Mouse (Mus musculus) hindbrain, embryonic 10.5 days (tissue): ENCODE measurements at regions not wholly inside any gene's neighbourhood (a gene's known extent, or its start where the extent isn't known, plus 50 kb on each side); places are given as distances from the start of the nearest gene placed in this dataset.

ENCODE experiments used
- DNase-seq: peaks from one replicate; pipeline ENCODE4 v3.0.0-alpha.2; 2017; ENCODE audit warnings: low spot score
- H3K27ac ChIP-seq: fragments of 300-500 bp; sonication (generic); 2 replicates; pipeline ENCODE4 v1.5.1; 2016; ENCODE audit warnings: mild to moderate bottlenecking, moderate library complexity
- H3K27me3 ChIP-seq: fragments of 300-500 bp; sonication (generic); 2 replicates; pipeline ENCODE4 v1.6.1; 2016; ENCODE audit warnings: mild to moderate bottlenecking; ENCODE audit not compliant: poor library complexity, insufficient read depth, severe bottlenecking
- H3K36me3 ChIP-seq: fragments of 300-500 bp; sonication (generic); 2 replicates; pipeline ENCODE4 v1.6.1; 2016; ENCODE audit warnings: mild to moderate bottlenecking, moderate library complexity
- H3K4me1 ChIP-seq: fragments of 300-500 bp; sonication (generic); replicated peaks from 2 replicates; pipeline ENCODE4 v1.6.1; 2016; ENCODE audit warnings: mild to moderate bottlenecking
- H3K4me3 ChIP-seq: fragments of 300-500 bp; sonication (generic); 2 replicates; pipeline ENCODE4 v1.5.1; 2016; ENCODE audit warnings: mild to moderate bottlenecking, moderate library complexity
- H3K9me3 ChIP-seq: fragments of 300-500 bp; sonication (generic); 2 replicates; pipeline ENCODE4 v1.6.1; 2016; ENCODE audit warnings: mild to moderate bottlenecking, moderate library complexity
- WGBS: fragments of 180-500 bp; shearing (Covaris S2); methylation state at CpG from one replicate; pipeline ENCODE4 v1.1.7; 2016; 5-methylcytosine and 5-hydroxymethylcytosine counted together

DNA sequence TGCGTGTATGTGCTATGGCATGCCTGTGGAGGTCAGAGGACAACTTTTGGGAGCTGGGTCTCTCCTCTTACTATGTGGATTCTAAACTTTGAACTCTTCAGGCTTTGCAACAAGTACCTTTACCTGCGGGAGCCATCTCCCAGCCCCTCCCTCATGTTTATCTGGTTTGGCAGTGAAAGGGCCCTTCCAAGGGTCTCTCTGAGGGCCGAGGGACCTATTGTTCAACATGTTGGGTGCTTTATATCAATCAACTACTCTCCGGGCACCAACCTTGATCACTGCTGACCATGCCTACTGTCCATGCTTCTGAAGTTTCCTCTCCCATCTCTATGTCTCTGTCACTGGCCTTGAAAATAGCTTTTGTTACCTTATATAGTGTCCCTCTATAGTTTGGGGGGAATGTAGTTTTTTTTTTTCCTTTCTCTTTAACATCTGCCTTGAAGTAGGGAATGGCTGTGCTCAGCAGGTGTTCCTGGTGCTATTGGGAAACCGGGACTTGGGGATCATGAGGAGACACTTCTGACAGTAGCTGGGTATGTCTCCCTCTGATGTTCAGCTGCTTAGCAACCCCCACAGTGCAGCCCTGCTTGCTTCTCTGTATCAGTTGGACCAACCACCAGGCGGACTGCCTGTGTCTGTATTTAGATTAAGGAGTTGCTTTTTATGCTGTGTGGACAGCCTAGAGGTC lies 120.2 kb upstream of the Fstl4 start:
- Histone ChIP-seq H3K9me3 (no peaks in the 10 kb centered on the region), H3K4me1 (peaks cover 72% of the 10 kb centered on the region), H3K27ac (peak overlapping the region; percentile 4; the same call in 1 of the 2 replicates), H3K4me3 (no peak overlapping the region), H3K36me3 (no peaks in the 10 kb centered on the region), H3K27me3 (peaks cover 39% of the 10 kb centered on the region)
- peak; percentile 20 for DNase-seq
- whole genome bisulfite sequencing, result 17% methylated on average over 6 of the region's 6 CpGs

DNA sequence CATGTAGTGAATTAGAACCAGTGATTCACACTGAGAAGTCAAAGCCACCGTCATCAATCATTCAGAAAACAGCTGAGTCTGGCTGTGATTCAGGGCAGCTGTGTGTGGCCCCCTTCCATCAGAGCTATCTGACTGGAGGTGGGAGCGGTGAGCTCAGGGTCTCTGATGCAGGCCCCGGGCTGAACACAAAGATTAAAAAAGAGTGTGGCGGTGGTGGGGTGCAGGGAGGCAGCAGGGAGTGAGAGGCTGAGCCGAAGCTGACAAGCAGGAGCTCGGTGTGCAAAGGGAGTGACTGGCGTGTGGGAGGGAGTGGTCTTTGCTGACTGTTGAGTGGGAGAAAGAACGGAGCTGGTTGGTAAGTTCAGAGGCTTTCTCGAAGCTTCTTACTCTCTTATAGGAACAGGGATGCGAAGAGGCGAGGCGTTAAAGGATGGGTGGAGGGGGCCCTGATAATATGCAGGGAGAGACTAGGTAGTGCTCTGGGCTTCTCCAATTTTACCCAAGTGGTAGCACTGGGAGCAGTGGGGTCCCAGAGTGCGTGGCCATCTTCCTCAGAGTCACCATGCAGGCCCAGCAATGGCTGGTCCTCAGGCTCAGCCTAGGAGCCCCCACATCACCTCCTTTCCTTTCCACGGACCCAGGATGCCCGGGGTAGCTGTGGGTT lies 116.1 kb upstream of the Fstl4 start:
- WGBS, result 41% methylated on average over 15 of the region's 15 CpGs
- H3K36me3 ChIP-seq, result no peaks in the 10 kb centered on the region
- peak overlapping the region; percentile 68 for H3K27ac ChIP-seq
- H3K9me3 ChIP-seq, result no peaks in the 10 kb centered on the region
- no peak overlapping the region for H3K4me3 ChIP-seq
- DNase-seq, result peak; percentile 53
- peaks cover 7% of the 10 kb centered on the region for H3K27me3 ChIP-seq
- peaks cover 42% of the 10 kb centered on the region for H3K4me1 ChIP-seq

- Histone ChIP-seq H3K4me3 (no peak overlapping the region), H3K9me3 (no peaks in the 10 kb centered on the region), H3K27me3 (peaks cover 4% of the 10 kb centered on the region; the same call in 1 of the 2 replicates), H3K27ac (peak overlapping the region; percentile 68), H3K4me1 (peaks cover 36% of the 10 kb centered on the region), H3K36me3 (no peaks in the 10 kb centered on the region)
- 80% methylated on average over 8 of the region's 8 CpGs for WGBS
- no peak for DNase-seq
Measured at GRCm38 (mm10) chr11:52648849-52649400, 115.5 kb upstream of the Fstl4 start.

- WGBS, result 88% methylated on average over 7 of the region's 7 CpGs
- Histone ChIP-seq H3K36me3 (no peaks in the 10 kb centered on the region), H3K4me3 (no peak overlapping the region), H3K9me3 (no peaks in the 10 kb centered on the region), H3K27ac (no peak overlapping the region), H3K4me1 (no peaks in the 10 kb centered on the region), H3K27me3 (no peaks in the 10 kb centered on the region)
- no peak for DNase-seq
Measured at GRCm38 (mm10) chr11:52654640-52655039, 109.8 kb upstream of the Fstl4 start.

GRCm38 (mm10) chr11:52655720-52656474 lies 108.5 kb upstream of the Fstl4 start:
- no peaks in the 10 kb centered on the region for H3K9me3 ChIP-seq
- no peaks in the 10 kb centered on the region for H3K36me3 ChIP-seq
- H3K27ac ChIP-seq, result no peak overlapping the region
- no peaks in the 10 kb centered on the region for H3K4me1 ChIP-seq
- no peak for DNase-seq
- H3K27me3 ChIP-seq, result no peaks in the 10 kb centered on the region
- H3K4me3 ChIP-seq, result no peak overlapping the region
- 74% methylated on average over 2 of the region's 2 CpGs for WGBS

- H3K36me3 ChIP-seq, result no peaks in the 10 kb centered on the region
- WGBS, result 82% methylated on average over 12 of the region's 12 CpGs
- DNase-seq, result no peak
- H3K4me3 ChIP-seq, result no peak overlapping the region
- no peak overlapping the region for H3K27ac ChIP-seq
- H3K27me3 ChIP-seq, result no peaks in the 10 kb centered on the region
- H3K4me1 ChIP-seq, result no peaks in the 10 kb centered on the region
- no peaks in the 10 kb centered on the region for H3K9me3 ChIP-seq
Measured at GRCm38 (mm10) chr11:52661234-52661633, 103.2 kb upstream of the Fstl4 start.

DNA sequence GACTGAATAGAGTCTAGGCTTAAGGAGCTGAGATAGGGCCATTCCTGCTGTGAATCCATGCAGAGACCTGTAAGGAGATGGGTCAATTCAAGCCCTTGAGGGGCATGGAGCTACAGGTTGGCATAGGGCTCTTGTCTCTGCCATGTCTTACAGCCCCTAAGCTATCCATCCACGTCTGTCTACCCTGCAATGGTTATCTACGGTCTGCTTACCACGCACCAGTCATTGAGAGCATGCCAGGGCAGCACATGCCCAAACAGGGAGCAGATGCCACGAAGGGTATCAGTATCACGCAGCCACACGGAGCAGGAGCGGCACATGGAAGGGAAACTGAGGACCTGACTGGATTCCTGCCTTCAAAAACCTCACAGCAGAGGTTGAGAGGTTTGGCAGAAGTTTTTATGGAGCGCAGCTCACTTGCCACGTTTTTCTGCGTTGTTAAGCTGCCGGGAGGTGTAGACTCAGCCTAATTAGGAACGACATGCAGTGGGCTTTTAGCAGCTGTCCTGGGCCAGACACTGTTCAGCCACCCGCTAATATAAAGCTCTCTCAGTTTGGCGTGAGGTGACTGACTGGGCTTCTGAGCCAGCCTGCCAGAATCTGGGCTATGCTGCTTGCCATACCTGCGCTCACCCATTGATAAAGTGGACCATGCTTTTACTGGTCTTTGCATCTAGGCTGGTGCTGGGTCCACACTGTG lies 102.4 kb upstream of the Fstl4 start:
- no peak overlapping the region for H3K27ac ChIP-seq
- no peaks in the 10 kb centered on the region for H3K27me3 ChIP-seq
- no peaks in the 10 kb centered on the region for H3K36me3 ChIP-seq
- 87% methylated on average over 15 of the region's 15 CpGs for WGBS
- H3K4me3 ChIP-seq, result no peak overlapping the region
- no peaks in the 10 kb centered on the region for H3K4me1 ChIP-seq
- H3K9me3 ChIP-seq, result no peaks in the 10 kb centered on the region
- DNase-seq, result no peak

DNA sequence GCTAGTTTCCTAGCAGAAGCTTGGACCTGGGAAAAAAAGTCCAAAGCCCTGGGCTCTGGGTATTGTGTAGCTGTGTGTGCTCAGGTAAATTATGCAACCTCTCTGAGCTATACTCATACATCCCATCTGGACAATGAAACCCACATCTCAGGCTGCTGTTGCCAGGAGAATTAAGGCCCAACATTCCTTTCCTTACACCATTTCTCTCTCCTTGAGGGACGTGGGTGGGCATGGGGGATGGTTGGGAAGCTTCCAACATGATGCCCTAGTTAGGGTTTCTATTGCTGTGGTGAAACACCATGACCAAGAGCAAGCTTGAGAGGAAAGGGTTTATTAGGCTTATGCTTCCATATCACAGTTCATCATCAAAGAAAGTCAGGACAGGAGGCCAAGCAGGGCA lies 99.1 kb upstream of the Fstl4 start:
- DNase-seq, result no peak
- Histone ChIP-seq H3K27ac (no peak overlapping the region), H3K27me3 (no peaks in the 10 kb centered on the region), H3K4me1 (no peaks in the 10 kb centered on the region), H3K4me3 (no peak overlapping the region), H3K9me3 (peaks cover 6% of the 10 kb centered on the region; the same call in 1 of the 2 replicates), H3K36me3 (no peaks in the 10 kb centered on the region)
- 66% methylated on average over 1 of the region's 1 CpGs for WGBS

GRCm38 (mm10) chr11:52675022-52675421 lies 89.4 kb upstream of the Fstl4 start:
- Histone ChIP-seq H3K9me3 (no peaks in the 10 kb centered on the region), H3K4me1 (no peaks in the 10 kb centered on the region), H3K36me3 (no peaks in the 10 kb centered on the region), H3K27me3 (no peaks in the 10 kb centered on the region), H3K4me3 (no peak overlapping the region), H3K27ac (no peak overlapping the region)
- WGBS, result 87% methylated on average over 6 of the region's 6 CpGs
- no peak for DNase-seq

DNA sequence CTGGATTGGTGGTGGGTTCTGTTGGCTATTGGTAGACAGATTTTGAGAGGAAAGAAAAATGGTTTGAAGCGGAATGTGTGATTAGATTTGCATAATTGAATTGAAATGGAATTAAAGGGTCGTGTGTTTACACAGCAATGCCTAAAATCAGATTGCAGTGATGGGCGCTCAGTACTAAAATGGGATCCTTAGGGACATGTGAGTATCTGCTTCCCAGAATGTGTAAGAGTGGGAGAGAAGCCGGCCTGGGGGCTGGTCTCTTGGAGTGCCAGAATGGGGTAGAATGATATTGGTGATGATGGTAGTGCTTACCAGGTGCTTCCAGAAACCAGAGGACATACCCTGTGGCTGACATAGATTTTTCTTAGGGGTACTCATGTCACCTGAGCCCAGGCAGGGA lies 86.2 kb upstream of the Fstl4 start:
- WGBS, result 86% methylated on average over 4 of the region's 4 CpGs
- Histone ChIP-seq H3K27me3 (no peaks in the 10 kb centered on the region), H3K36me3 (no peaks in the 10 kb centered on the region), H3K9me3 (peaks cover 4% of the 10 kb centered on the region; the same call in 1 of the 2 replicates), H3K4me3 (no peak overlapping the region), H3K27ac (no peak overlapping the region), H3K4me1 (no peaks in the 10 kb centered on the region)
- DNase-seq, result no peak

DNA sequence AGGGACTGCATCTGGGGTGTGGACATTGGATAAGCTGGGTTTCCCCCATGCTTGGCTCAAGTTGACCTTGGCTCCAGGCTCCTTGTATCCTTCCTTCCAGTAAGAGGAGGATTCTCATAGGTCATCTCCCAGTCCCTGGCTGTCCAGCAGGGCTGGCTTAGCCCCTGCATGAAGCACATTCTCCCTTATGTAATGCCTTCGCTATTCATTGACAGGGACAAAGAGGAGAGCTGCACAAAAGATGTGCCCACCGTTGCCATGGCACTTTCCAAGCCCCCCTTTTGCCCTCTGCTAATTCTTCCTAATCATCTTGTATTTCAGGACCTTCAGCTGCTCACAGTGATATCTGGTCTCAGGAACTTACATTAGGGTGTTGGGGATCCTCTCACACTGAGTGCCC lies 79.0 kb upstream of the Fstl4 start:
- Histone ChIP-seq H3K36me3 (no peaks in the 10 kb centered on the region), H3K4me3 (no peak overlapping the region), H3K4me1 (peaks cover 13% of the 10 kb centered on the region), H3K27ac (peak overlapping the region; percentile 37; the same call in 1 of the 2 replicates), H3K9me3 (peaks cover 9% of the 10 kb centered on the region), H3K27me3 (no peaks in the 10 kb centered on the region)
- 65% methylated on average over 2 of the region's 2 CpGs for WGBS
- peak; percentile 14 for DNase-seq

GRCm38 (mm10) chr11:52692701-52693100 lies 71.7 kb upstream of the Fstl4 start:
- no peak for DNase-seq
- WGBS, result 81% methylated on average over 3 of the region's 3 CpGs
- no peaks in the 10 kb centered on the region for H3K9me3 ChIP-seq
- no peaks in the 10 kb centered on the region for H3K27me3 ChIP-seq
- no peak overlapping the region for H3K27ac ChIP-seq
- H3K4me1 ChIP-seq, result no peaks in the 10 kb centered on the region
- H3K4me3 ChIP-seq, result no peak overlapping the region
- no peaks in the 10 kb centered on the region for H3K36me3 ChIP-seq
